Mouse (Mus musculus) heart, postnatal 25 days (tissue): Measurements from ENCODE around the gene Ifi214. TPM values are rescaled to one million over a fixed set of nuclear protein-coding genes. Genes with fewer than 3 reads are reported as not detected.
"Not testable (repeated sequence)": the region's sequence is repeated elsewhere in the genome, so short reads cannot be mapped to it uniquely, and the experiment has no call there.

Experiments used
- DNase-seq: peaks from one replicate; pipeline ENCODE4 v3.0.0; 2022; ENCODE audit warnings: low spot score
- intact Hi-C: fragments of 180-260 bp; cut with DNase I; formaldehyde crosslinking; loops from one replicate; pipeline ENCODE4 v1.15.1; 2025
- microRNA-seq: library from miRNA; unstranded; fragments of <30 nt; microRNA quantifications from one replicate; pipeline ENCODE4 v1.2.0, GENCODE M21; 2022
- total RNA-seq, 2 experiments: library from RNA; stranded (reverse); gene quantifications; 2 replicates each; pipeline ENCODE4 v1.2.3; 2021

The Ifi214 gene
- total RNA-seq = under 1 TPM in 1 of 2 experiments, not detected in 1; 0.08 TPM

DNA sequence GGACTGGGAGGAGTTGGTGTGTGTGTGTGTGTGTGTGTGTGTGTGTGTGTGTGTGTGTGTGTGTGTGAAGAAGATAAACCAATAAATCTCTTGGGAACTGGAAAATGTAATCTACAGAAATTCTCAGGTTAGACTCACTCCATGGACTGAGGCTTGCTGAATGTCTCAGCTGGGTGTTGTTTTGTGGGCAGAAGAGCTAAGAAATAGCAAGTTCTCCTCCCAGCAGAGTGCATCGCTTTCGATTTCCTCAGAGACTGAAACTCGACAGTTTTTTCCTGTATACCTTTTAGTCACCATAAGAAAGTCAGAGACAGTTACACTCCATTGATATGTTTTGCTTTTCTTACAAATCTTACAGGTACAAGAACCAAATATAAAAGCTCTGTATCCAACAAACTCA, at the start of gene Ifi214:
Gene Ifi214 (minus strand): TSS at position 167 of the 400 bp plus-strand sequence.
- DNase-seq, intact Hi-C loops: not testable (repeated sequence)

DNA sequence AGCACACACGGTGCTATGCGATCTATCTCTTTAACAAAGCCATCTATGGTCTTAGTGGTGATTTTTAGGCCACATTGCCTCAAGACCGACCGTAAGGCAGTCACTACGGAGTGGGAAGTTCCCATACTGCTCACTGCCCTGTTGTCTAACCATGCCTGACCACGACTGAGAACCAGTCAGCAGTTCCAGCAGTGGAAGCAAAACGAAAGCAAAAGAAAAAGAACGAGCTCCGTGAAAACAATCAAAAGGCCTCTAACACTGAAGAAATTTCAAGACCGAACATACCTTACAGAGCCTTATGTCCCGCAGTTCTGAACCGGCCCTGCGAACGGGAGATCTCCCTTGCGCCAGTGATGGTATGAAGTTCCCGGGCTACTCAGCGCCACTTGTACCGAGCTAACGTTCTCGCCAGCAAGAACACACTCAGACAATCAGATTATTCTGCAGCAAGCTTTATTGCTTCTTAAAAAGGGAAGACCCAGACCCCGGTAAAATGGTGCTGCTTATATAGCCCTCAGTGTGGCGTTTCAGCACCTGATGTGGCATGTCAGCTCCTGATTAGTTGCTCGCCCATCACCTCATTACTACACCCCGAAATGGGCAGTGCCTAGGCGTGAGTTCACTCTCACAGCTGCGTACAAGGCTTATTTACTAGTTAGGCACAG, 44.3 kb upstream of the Ifi214 start:
- no peak for DNase-seq
- intact Hi-C loops = no loop called here

DNA sequence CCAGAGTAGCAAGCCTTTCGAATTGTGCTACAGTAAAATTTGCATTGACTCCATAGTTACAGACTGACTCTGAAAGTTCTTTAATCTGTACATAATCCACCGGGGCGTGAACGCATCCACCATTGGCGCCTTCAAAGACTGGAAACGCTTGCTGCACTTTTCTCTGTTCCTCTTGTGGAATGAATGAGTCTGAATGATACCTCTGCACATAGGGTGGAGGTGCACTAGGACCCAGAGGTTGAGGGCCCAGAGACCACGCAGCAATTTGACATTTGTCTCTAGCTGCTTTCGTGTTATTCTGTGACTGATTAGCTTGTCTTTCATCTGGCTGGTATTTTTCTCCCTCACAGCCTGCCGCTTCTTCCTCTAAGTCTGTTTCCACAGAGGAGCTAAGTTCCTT, 43.3 kb upstream of the Ifi214 start:
- DNase-seq = no peak
- intact Hi-C loops = no loop called here

DNA sequence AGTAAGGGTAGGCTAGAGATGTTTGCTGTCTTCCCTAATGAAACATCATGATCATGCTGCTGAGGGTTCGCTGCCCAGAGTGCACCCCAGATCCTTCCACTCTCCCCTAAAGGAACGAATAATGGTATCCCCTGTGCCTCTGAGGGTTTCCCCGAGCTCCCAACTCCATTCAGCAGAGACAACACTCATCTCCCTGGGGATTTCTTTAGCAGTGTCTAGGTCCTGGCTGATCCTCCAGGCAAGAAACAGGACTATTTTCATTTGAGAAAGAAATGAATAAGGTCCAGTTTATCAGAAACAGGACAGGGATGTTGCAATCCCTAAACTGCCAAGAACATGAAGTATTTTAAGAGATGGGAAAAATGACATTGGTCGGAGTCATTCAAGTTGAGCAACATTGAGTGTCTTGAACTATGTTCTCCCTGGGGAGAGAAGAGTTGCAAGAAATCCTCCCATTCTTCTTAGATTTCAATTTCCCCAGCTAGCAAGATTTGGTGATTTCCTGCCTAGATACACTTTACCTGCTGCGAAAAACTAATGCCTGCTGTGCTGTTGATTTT, 14.8 kb upstream of the Ifi214 start:
- DNase-seq, intact Hi-C loops: not testable (repeated sequence)

DNA sequence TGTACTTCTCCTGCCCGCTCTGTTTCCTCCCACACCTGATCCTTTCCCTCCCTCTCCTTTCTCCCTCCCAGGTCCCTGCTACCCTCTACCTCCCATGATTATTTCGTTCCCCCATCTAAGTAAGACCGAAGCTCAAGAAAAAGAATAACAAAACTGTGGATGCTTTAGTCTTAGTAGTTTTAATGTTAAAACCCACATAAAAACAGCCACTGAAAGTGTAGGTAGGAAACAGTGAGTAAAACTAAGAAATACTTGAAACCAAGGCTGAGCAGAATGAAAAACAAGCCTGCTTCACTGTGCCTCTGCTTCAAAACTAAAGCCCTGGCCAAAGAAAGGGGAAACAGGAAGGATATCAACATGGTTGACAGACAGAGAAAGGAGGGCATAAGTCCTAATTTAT, 13.0 kb upstream of the Ifi214 start:
- DNase-seq, intact Hi-C loops: not testable (repeated sequence)

DNA sequence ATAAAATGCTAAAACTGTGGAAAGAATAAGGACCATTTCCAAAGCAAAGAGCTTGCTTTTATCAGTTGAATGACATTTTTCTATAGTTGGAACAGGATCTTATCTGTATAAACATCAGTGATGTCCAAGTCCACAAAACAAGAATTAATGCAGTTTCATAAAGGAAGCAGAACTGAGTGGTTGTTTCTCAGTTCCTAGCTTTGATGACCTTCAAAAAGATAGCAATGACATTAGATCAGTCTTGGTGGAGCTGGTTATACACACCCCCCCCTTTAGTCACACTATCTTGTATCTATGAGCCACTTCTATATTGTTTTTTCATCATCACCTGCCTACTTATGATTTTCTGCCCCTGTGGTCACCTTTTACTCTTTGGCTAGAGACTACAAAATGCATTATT, 14.3 kb downstream of the Ifi214 start:
- no peak for DNase-seq
- intact Hi-C loops = no loop called here

DNA sequence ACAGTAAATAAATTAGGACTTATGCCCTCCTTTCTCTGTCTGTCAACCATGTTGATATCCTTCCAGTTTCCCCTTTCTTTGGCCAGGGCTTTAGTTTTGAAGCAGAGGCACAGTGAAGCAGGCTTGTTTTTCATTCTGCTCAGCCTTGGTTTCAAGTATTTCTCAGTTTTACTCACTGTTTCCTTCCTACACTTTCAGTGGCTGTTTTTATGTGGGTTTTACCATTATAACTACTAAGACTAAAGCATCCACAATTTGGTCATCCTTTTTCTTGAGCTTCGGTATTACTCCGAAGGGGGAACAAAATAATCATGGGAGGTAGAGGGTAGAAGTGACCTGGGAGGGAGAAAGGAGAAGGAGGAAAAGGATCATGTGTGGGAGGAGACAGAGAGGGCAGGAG, 25.2 kb downstream of the Ifi214 start:
- intact Hi-C loops, DNase-seq: not testable (repeated sequence)

DNA sequence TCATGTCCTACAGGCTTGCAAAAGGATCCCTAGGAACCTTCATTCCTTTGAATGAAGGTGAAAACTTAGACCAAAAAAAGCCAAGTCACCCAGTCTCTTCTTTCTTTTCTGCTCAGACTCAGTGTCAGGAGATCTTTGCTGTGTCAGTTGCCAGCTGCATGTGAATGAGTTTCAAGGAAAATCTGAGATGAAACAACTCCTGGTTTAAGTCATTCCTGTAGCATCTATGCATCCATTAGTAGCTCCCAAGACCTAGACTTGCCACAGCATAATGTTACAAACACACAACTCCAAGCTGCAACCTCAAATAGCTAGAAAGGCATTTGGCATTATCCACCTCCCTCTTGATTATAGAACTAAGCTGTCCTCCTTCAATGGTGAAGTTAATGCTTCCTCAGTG, 44.3 kb downstream of the Ifi214 start:
- intact Hi-C loops, DNase-seq: not testable (repeated sequence)

DNA sequence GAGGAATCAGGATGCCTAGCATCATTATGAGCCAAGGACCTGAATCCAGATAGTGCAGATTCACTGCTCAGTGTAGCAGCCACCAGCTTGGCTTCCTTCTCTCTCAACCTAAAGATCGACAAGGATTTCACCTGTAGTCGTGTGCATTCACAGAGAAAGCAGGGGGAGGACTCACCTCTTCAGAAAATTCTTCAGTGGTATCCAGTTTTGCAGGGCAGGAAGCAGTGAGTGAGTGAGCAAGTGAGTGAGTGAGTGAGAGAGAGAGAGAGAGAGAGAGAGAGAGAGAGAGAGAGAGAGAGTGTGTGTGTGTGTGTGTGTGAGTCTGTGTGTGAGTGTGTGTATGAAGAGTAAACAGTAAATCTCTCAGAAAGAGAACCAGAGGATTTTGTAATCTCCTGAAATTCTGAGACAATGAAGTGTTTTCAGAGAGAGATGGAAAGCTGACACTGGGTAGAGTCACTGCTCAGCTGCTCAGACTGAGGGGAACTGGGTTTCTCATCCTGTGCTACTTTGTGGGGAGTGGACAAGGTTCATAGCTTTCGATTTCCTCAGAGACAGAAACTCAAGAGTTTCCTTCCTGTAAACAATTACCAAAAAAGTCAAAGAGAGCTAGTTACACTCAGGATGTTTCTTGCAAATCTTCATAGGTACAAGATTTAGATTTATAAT, 44.8 kb downstream of the Ifi214 start, which contains the start of gene Ifi206:
Gene Ifi206 (minus strand): TSS at position 230 of the 669 bp plus-strand sequence.
- intact Hi-C loops, DNase-seq: not testable (repeated sequence)

DNA sequence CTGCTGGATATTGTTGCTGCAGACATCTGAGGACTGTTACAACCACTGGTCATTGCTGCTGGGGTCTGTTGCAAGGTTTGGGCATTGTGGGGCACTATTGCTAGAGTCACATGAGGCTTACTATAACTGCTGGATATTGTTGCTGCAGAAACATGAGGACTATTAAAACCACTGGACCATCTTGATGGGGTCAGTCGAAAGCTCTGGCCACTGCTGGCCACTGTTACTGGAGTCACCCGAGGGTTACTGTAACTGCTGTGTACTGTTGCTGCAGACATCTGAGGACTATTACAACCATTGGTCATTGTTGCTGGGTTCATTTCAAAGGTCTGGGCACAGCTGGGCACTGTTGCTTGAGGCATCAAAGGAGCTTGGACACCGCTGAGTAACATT, 54.6 kb downstream of the Ifi214 start:
- DNase-seq, intact Hi-C loops: not testable (repeated sequence)

DNA sequence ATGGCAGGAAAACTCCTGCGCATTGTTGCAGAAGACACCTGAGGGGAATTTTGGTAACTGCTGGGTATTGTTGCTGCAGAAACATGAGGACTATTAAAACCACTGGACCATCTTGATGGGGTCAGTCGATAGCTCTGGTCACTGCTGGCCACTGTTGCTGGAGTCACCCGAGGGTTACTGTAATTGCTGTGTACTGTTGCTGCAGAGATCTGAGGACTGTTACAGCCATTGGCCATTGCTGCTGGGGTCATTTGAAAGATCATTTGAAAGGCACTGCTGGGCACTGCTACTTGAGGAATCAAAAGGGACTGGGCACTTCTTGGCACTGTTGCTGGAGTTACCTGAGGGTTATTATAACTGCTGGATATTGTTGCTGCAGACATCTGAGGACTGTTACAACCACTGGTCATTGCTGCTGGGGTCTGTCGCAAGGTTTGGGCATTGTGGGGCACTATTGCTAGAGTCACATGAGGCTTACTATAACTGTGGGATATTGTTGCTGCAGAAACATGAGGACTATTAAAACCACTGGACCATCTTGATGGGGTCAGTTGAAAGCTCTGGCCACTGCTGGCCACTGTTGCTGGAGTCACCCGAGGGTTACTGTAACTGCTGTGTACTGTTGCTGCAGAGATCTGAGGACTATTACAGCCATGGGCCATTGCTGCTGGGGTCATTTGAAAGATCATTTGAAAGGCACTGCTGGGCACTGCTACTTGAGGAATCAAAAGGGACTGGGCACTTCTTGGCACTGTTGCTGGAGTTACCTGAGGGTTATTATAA, 55.2 kb downstream of the Ifi214 start:
- intact Hi-C loops, DNase-seq: not testable (repeated sequence)

Small RNA genes within 50 kb of the gene (microRNA-seq; reads per million reads assigned to microRNA genes)
- not detected for gene Gm44481

Other genes starting within 250 kb of the Ifi214 start
- gene Ackr1, start 202.2 kb downstream of the Ifi214 start, total RNA-seq = under 1 TPM; 0.52 to 0.61 TPM
- gene Aim2, start 185.1 kb downstream of the Ifi214 start, total RNA-seq = 1 to 10 TPM; 1.2 to 1.6 TPM
- 1 to 10 TPM; 2.2 to 3.1 TPM for gene Cadm3, start 168.3 kb downstream of the Ifi214 start, total RNA-seq
- under 1 TPM; 0.10 to 0.22 TPM for gene Ifi206, start 44.9 kb downstream of the Ifi214 start, total RNA-seq
- under 1 TPM; 0.10 to 0.25 TPM for gene Ifi213, start 63.3 kb upstream of the Ifi214 start, total RNA-seq
- gene Ifi209, start 95.0 kb upstream of the Ifi214 start, total RNA-seq = under 1 TPM; 0.59 to 0.60 TPM
- under 1 TPM; 0.28 to 0.42 TPM for gene Ifi208, start 137.7 kb upstream of the Ifi214 start, total RNA-seq
- 1 to 10 TPM; 2.9 to 3.5 TPM for gene Ifi207, start 205.8 kb upstream of the Ifi214 start, total RNA-seq
- gene Ifi204, start 231.0 kb upstream of the Ifi214 start, total RNA-seq = 1 to 10 TPM; 2.2 TPM